Mouse (Mus musculus): Measurements from ENCODE around the gene Scrn3.

Scrn3 gene

GRCm38 (mm10) chr2:73275261-73276040 lies 37.0 kb upstream of the Scrn3 start:
- DNase-seq (ENCODE audit: low spot score in 2 of 2), result no peak

- DNase-seq (ENCODE audit: low spot score in 2 of 2), result no peak
These were observed 36.2 kb upstream of the Scrn3 start for GRCm38 (mm10) chr2:73276141-73276571.

GRCm38 (mm10) chr2:73277021-73277708 lies 35.2 kb upstream of the Scrn3 start:
- no peak for DNase-seq (ENCODE audit: low spot score in 2 of 2)

- peak in 1 of 2 experiments; percentile 26 for DNase-seq (ENCODE audit: low spot score in 2 of 2)
These were observed 34.7 kb upstream of the Scrn3 start for GRCm38 (mm10) chr2:73277709-73278075.

- peak; percentile 67 to 77 for DNase-seq (ENCODE audit: low spot score in 2 of 2)
These were observed 34.1 kb upstream of the Scrn3 start for GRCm38 (mm10) chr2:73278131-73278854.

- no peak for DNase-seq (ENCODE audit: low spot score in 2 of 2)
These were observed 33.5 kb upstream of the Scrn3 start for GRCm38 (mm10) chr2:73278869-73279268.

- no peak for DNase-seq (ENCODE audit: low spot score in 2 of 2)
These were observed 32.9 kb upstream of the Scrn3 start for GRCm38 (mm10) chr2:73279271-73280038.

- DNase-seq (ENCODE audit: low spot score in 2 of 2), result no peak
These were observed 31.9 kb upstream of the Scrn3 start for GRCm38 (mm10) chr2:73280356-73281047.

- no peak for DNase-seq (ENCODE audit: low spot score in 2 of 2)
These were observed 31.2 kb upstream of the Scrn3 start for GRCm38 (mm10) chr2:73281048-73281661.

- DNase-seq (ENCODE audit: low spot score in 2 of 2), result no peak
These were observed 30.7 kb upstream of the Scrn3 start for GRCm38 (mm10) chr2:73281707-73282106.

- DNase-seq (ENCODE audit: low spot score in 2 of 2), result no peak
These were observed 26.8 kb upstream of the Scrn3 start for GRCm38 (mm10) chr2:73285630-73286029.

GRCm38 (mm10) chr2:73291130-73291529 lies 21.3 kb upstream of the Scrn3 start:
- no peak for DNase-seq (ENCODE audit: low spot score in 2 of 2)

- no peak for DNase-seq (ENCODE audit: low spot score in 2 of 2)
These were observed 17.4 kb upstream of the Scrn3 start for GRCm38 (mm10) chr2:73295023-73295422.

GRCm38 (mm10) chr2:73298154-73298553 lies 14.2 kb upstream of the Scrn3 start:
- DNase-seq (ENCODE audit: low spot score in 2 of 2), result no peak

- DNase-seq (ENCODE audit: low spot score in 2 of 2), result no peak
These were observed 13.6 kb upstream of the Scrn3 start for GRCm38 (mm10) chr2:73298841-73299240.

- no peak for DNase-seq (ENCODE audit: low spot score in 2 of 2)
These were observed 10.4 kb upstream of the Scrn3 start for GRCm38 (mm10) chr2:73301979-73302378.

GRCm38 (mm10) chr2:73302722-73303121 lies 9.7 kb upstream of the Scrn3 start:
- DNase-seq (ENCODE audit: low spot score in 2 of 2), result no peak

- no peak for DNase-seq (ENCODE audit: low spot score in 2 of 2)
These were observed 7.9 kb upstream of the Scrn3 start for GRCm38 (mm10) chr2:73304506-73304905.

GRCm38 (mm10) chr2:73306006-73306405 lies 6.4 kb upstream of the Scrn3 start:
- no peak for DNase-seq (ENCODE audit: low spot score in 2 of 2)

- peak; percentile 6 to 19 for DNase-seq (ENCODE audit: low spot score in 2 of 2)
These were observed 708 bp downstream of the Scrn3 start for GRCm38 (mm10) chr2:73313117-73313501.

GRCm38 (mm10) chr2:73314311-73314710 lies 1.9 kb downstream of the Scrn3 start:
- DNase-seq (ENCODE audit: low spot score in 2 of 2), result no peak

Measured in frontal cortex, postnatal 25 days (tissue).